Mouse (Mus musculus) heart, adult 18-20 months (tissue): Measurements from ENCODE around the gene Disp3. TPM values are rescaled to one million over a fixed set of nuclear protein-coding genes. Genes with fewer than 3 reads are reported as not detected.

Source experiments
- DNase-seq, 2 experiments: peaks; one replicate each; pipeline ENCODE4 v3.0.0; 2021 to 2022; ENCODE audit warnings: mixed read lengths in 1 of 2
- total RNA-seq, 2 experiments: library from RNA; stranded (reverse); gene quantifications; 2 replicates each; pipeline ENCODE4 v1.2.3; 2021

Disp3 gene
- total RNA-seq, 2 experiments from 2014 or later, result not detected

- DNase-seq, result no peak
These were observed 72.4 kb downstream of the Disp3 start for GRCm38 (mm10) chr4:148215264-148215900.

- no peak for DNase-seq
These were observed 73.2 kb downstream of the Disp3 start for GRCm38 (mm10) chr4:148214460-148215136.

GRCm38 (mm10) chr4:148204873-148205232, 82.9 kb downstream of the Disp3 start:
- DNase-seq, result no peak

GRCm38 (mm10) chr4:148204061-148204872, 83.5 kb downstream of the Disp3 start:
- DNase-seq, result no peak

- DNase-seq, result no peak
These were observed 84.2 kb downstream of the Disp3 start for GRCm38 (mm10) chr4:148203557-148203956.

- no peak for DNase-seq
These were observed 89.0 kb downstream of the Disp3 start for GRCm38 (mm10) chr4:148198721-148199120.

GRCm38 (mm10) chr4:148194400-148194799, 93.4 kb downstream of the Disp3 start:
- DNase-seq, result no peak

GRCm38 (mm10) chr4:148192707-148193245, 95.0 kb downstream of the Disp3 start:
- DNase-seq, result no peak

Other genes starting within 250 kb of the Disp3 start
- 1 to 10 TPM; 7.8 to 8.0 TPM for gene Clcn6, start 249.1 kb downstream of the Disp3 start, total RNA-seq
- gene Mthfr, start 248.9 kb downstream of the Disp3 start, total RNA-seq, result 10 to 100 TPM in 1 of 2 experiments, 1 to 10 TPM in 1; 7.9 to 10.7 TPM
- gene Agtrap, start 199.9 kb downstream of the Disp3 start, total RNA-seq, result 10 to 100 TPM; 47.8 to 50.4 TPM
- 10 to 100 TPM; 12.2 to 14.5 TPM for gene Mad2l2, start 157.6 kb downstream of the Disp3 start, total RNA-seq
- gene Draxin, start 157.3 kb downstream of the Disp3 start, total RNA-seq, result under 1 TPM; 0.07 to 0.08 TPM
- 10 to 100 TPM; 41.0 to 42.1 TPM for gene Fbxo6, start 135.8 kb downstream of the Disp3 start, total RNA-seq
- gene Fbxo44, start 127.5 kb downstream of the Disp3 start, total RNA-seq, result 10 to 100 TPM; 22.8 to 23.0 TPM
- under 1 TPM; 0.28 to 0.35 TPM for gene Fbxo2, start 127.3 kb downstream of the Disp3 start, total RNA-seq
- 10 to 100 TPM; 17.6 to 18.7 TPM for gene Ubiad1, start 156.8 kb upstream of the Disp3 start, total RNA-seq
- 10 to 100 TPM; 49.8 to 51.4 TPM for gene Mtor, start 160.6 kb upstream of the Disp3 start, total RNA-seq
- gene Angptl7, start 212.5 kb upstream of the Disp3 start, total RNA-seq, result 1 to 10 TPM; 1.2 to 2.0 TPM